Mouse (Mus musculus) lung, adult 2 months (tissue): Measurements from ENCODE around the gene Ssh1.

ENCODE experiments used
- CTCF ChIP-seq: fragments of 200-500 bp; IDR thresholded peaks from 2 replicates; pipeline ENCODE4 v1.5.1; 2011; ENCODE audit warnings: mild to moderate bottlenecking, low read length, control low read depth; ENCODE audit not compliant: insufficient read depth
- POLR2A ChIP-seq: fragments of 200-500 bp; IDR thresholded peaks from 2 replicates; pipeline ENCODE4 v1.6.1; 2011; ENCODE audit warnings: low read depth, mild to moderate bottlenecking, control low read depth, low read length, borderline replicate concordance; ENCODE audit errors: extremely low read depth

- TF ChIP-seq POLR2A (no peak), CTCF (no peak)
Measured at GRCm38 (mm10) chr5:114007753-114008453, 14.2 kb upstream of the Ssh1 start.
